Mouse (Mus musculus) gastrocnemius, adult 2 months (tissue): ENCODE results near the gene Herpud1. TPM values are rescaled to one million over a fixed set of nuclear protein-coding genes. Genes with fewer than 3 reads are reported as not detected.

Experiments
- DNase-seq: peaks from one replicate; pipeline ENCODE4 v3.0.0; 2022
- H3K27ac ChIP-seq: fragments of 200-600 bp; 2 replicates; pipeline ENCODE4 v1.8.1; 2022; ENCODE audit warnings: mild to moderate bottlenecking
- H3K4me3 ChIP-seq: fragments of 200-600 bp; 2 replicates; pipeline ENCODE4 v1.8.1; 2022; ENCODE audit warnings: mild to moderate bottlenecking, moderate library complexity
- CTCF ChIP-seq: fragments of 200-600 bp; IDR thresholded peaks from 2 replicates; pipeline ENCODE4 v1.8.1; 2022; ENCODE audit warnings: antibody characterized with exemption, mild to moderate bottlenecking, moderate library complexity
- intact Hi-C: fragments of 180-260 bp; cut with DNase I; formaldehyde crosslinking; loops from one replicate; pipeline ENCODE4 v1.15.1; 2025
- total RNA-seq, 2 experiments: library from RNA; stranded (reverse); gene quantifications; 2 replicates each; pipeline ENCODE4 v1.2.3; 2021

Herpud1 gene
- total RNA-seq, 2 experiments from 2014 or later: 111 to 117 TPM

- TF ChIP-seq CTCF: no peak
- no peak for DNase-seq
- Histone ChIP-seq H3K27ac (no peak overlapping the region), H3K4me3 (no peak overlapping the region)
- intact Hi-C loops: no loop called here
Observed at GRCm38 (mm10) chr8:94428420-94428819, 42.2 kb downstream of the Herpud1 start.

- intact Hi-C loops: no loop called here
- Histone ChIP-seq H3K4me3 (no peak overlapping the region), H3K27ac (no peak overlapping the region)
- no peak for TF ChIP-seq CTCF
- no peak for DNase-seq
Observed at GRCm38 (mm10) chr8:94429376-94429775, 43.1 kb downstream of the Herpud1 start.

DNA sequence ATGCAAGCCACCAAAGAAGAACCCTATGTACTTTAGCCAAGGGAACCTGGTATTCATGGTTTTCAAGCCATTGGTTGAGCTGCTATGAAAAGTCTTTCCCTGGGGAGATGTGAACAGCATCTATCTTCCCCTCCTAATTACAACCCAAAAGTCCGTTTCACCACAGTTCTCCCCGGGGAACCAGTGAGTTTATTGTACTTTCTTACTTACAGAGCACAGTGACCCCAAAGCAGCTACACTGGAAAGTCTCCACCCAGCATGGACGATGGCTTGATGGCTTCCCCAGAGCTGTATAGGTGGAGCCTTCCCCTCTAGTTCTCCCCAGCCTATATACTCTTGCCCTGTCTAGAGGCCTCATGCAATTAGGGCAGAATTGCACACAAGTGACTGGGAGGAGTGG lies 46.0 kb downstream of the Herpud1 start:
- DNase-seq: no peak
- no peak overlapping the region for H3K27ac ChIP-seq
- intact Hi-C loops: no loop called here
- TF ChIP-seq CTCF: no peak
- no peak overlapping the region for H3K4me3 ChIP-seq

DNA sequence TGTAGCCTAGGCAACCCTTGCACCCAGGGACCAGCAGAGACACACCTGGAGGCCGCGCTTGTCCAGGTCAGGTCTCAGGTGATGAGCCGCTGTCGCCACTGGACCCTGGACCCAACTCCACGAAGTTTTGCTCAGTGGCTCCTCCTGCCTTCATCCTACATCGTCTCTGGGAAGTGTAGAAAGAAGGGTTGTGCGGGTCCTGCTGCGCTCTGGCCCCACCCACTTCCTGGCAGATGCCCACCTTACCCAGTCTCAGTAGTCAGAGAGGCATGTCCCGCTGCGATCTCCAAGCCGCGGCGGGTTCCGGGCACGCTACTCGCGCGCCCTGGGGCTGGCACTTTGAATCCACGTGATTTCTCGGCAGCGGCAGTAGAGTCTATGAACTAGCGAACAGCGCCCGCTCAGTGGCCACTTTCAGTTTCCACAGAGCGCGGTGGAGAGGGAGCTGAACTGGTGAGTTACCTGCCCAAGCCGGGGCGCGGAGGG lies 47.8 kb downstream of the Herpud1 start, which contains the start of gene Nlrc5:
TSS of gene Nlrc5 (plus strand) at position 376 of the 486 bp plus-strand sequence.
- peak within 1 kb of the TSS; percentile 67 for H3K27ac ChIP-seq
- peak; percentile 37 for TF ChIP-seq CTCF
- intact Hi-C loops: no loop called here
- peak; percentile 82 for DNase-seq
- H3K4me3 ChIP-seq: peak within 1 kb of the TSS; percentile 78

GRCm38 (mm10) chr8:94434958-94435357 lies 48.7 kb downstream of the Herpud1 start:
- DNase-seq: no peak
- intact Hi-C loops: no loop called here
- Histone ChIP-seq H3K4me3 (peak overlapping the region; percentile 78; the same call in 1 of the 2 replicates), H3K27ac (no peak overlapping the region)
- TF ChIP-seq CTCF: no peak

DNA sequence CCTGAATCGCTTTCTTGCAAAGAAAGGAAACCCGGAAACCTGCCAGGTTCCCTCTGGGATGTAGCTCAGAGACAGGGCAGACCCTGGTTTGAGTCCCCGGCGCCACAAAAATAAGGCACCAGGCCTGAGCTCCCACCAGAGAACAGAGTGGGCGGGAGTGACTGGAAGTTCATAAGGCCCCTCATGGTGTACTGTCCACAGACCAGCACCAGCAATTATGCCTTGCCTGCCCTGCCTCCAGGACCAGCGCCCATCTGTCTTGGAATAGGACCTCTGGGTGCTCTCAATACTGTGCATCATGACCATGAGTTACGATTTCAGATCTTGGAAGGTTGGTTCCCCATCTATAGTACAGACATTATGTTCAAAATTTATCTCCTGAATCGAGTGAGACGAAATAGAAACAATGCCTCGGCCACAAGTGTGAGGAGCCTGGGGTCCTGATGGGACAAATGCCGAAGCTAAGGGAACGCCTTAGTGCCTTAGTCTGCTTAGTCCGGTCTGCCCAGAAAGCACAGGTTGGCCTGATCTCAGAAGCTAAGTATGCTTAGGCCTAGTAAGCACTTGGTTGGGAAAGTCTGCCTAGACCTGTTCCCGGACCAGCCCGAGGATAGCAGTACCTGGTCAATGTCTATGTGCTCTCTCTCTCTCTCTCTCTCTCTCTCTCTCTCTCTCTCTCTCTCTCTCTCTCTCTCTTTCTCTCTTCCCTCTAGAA lies 49.3 kb downstream of the Herpud1 start:
- no peak for DNase-seq
- Histone ChIP-seq H3K27ac (no peak overlapping the region), H3K4me3 (no peak overlapping the region)
- intact Hi-C loops: no loop called here
- TF ChIP-seq CTCF: no peak

GRCm38 (mm10) chr8:94436112-94436572 lies 49.9 kb downstream of the Herpud1 start:
- intact Hi-C loops: no loop called here

GRCm38 (mm10) chr8:94436900-94437299 lies 50.7 kb downstream of the Herpud1 start:
- TF ChIP-seq CTCF: no peak
- Histone ChIP-seq H3K27ac (no peak overlapping the region), H3K4me3 (no peak overlapping the region)
- intact Hi-C loops: no loop called here
- DNase-seq: no peak

More at GRCm38 (mm10) chr8:94436112-94436572, 49.9 kb downstream of the Herpud1 start:
- Histone ChIP-seq H3K27ac (no peak overlapping the region), H3K4me3 (no peak overlapping the region)
- no peak for DNase-seq
- no peak for TF ChIP-seq CTCF

- Histone ChIP-seq H3K4me3 (no peak overlapping the region), H3K27ac (no peak overlapping the region)
- TF ChIP-seq CTCF: no peak
- intact Hi-C loops: no loop called here
- no peak for DNase-seq
Observed at GRCm38 (mm10) chr8:94438659-94439058, 52.4 kb downstream of the Herpud1 start.

DNA sequence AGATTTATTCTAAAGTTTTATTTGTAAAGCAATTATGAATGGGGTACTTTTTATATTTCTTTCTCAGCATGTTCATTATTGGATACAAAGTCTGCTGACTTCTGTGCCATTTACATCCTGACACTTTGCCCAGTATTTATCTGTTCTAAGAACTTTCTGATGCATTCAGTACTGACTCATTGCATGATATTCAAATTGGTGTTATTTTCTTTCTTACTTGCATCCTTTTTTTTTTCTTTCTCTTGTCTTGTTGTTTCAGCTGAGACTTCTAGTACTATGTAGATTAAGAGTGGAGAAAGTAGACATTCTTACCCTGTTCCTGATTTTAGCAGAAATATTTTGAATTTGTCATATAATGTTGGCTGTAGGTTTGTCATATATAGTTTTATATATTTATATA lies 53.5 kb downstream of the Herpud1 start:
- no peak for DNase-seq
- H3K4me3 ChIP-seq: no peak overlapping the region
- TF ChIP-seq CTCF: no peak
- H3K27ac ChIP-seq: no peak overlapping the region
- intact Hi-C loops: no loop called here

DNA sequence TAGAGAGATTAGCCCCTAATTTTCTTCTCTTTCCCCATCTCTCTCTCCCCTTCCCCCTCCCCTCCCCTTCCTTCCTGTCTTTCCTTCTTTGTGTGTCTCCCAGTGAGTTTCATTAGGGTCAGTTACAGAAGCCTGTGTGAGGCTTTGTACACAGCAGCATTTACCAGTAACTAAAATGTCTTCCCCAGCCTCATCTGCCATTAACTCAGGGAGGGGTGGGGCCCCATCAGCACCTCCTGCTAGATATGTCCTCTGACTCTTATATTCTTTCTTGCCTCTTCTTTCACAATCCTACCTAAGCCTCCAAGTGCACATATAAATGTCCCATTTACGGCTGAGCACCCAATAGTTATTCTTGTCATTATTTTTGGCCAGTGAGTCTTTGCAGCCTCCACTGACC lies 54.2 kb downstream of the Herpud1 start:
- no peak overlapping the region for H3K27ac ChIP-seq
- no peak for DNase-seq
- H3K4me3 ChIP-seq: no peak overlapping the region
- intact Hi-C loops: no loop called here
- no peak for TF ChIP-seq CTCF

- Histone ChIP-seq H3K27ac (no peak overlapping the region), H3K4me3 (no peak overlapping the region)
- DNase-seq: no peak
- no peak for TF ChIP-seq CTCF
- intact Hi-C loops: no loop called here
Observed at GRCm38 (mm10) chr8:94441686-94442085, 55.4 kb downstream of the Herpud1 start.

DNA sequence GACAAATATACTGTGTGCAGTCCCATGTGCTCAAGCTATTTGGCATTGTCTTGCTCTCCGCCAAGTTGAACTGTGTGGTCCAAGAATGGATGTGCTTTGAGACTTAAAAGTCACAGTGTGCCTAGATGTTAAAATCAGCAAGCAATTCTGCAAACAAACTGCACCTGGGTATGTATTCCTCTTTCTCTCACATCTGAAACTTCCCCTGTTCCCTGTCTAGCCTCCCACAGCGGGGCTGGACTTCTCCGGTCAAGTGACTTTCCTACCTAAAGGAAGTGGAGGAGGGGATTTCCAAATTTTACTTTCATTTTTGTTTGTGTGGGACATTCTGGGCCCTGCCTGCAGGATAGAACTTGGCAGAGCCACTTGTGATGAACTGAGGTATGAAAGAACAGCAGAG lies 56.9 kb downstream of the Herpud1 start:
- no peak for TF ChIP-seq CTCF
- intact Hi-C loops: no loop called here
- Histone ChIP-seq H3K27ac (no peak overlapping the region), H3K4me3 (peak overlapping the region; percentile 21; the same call in 1 of the 2 replicates)
- DNase-seq: no peak

DNA sequence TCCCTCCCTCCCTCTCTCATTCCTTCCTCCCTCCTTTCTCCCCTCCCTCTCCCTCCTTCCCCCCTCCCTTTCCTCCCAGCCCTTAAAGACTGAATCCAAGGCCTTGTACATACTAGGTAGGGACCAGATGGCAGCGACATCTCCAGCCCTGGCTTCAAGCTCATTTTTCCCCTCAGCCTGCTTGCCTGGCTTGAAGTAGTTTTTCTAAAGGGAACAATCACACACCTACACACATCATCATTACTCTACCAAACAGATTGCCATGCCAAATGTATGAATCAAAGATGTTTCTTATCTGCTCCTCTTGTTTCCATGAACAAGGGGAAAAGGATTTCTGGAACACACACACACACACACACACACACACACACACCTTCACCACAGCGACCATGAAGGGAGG lies 58.2 kb downstream of the Herpud1 start:
- no peak overlapping the region for H3K27ac ChIP-seq
- H3K4me3 ChIP-seq: no peak overlapping the region
- DNase-seq: no peak
- no peak for TF ChIP-seq CTCF
- intact Hi-C loops: no loop called here

Other genes starting within 250 kb of the Herpud1 start
- gene Mt4, start 249.2 kb upstream of the Herpud1 start, total RNA-seq: not detected
- gene Mt3, start 233.8 kb upstream of the Herpud1 start, total RNA-seq: 1 to 10 TPM; 1.6 to 2.7 TPM
- 100 to 1,000 TPM; 103 to 148 TPM for gene Mt2, start 213.8 kb upstream of the Herpud1 start, total RNA-seq
- gene Mt1, start 207.4 kb upstream of the Herpud1 start, total RNA-seq: 100 to 1,000 TPM; 120 to 127 TPM
- gene Nup93, start 171.9 kb upstream of the Herpud1 start, total RNA-seq: 10 to 100 TPM in 1 of 2 experiments, 1 to 10 TPM in 1; 8.6 to 12.4 TPM
- not detected for gene Slc12a3, start 57.2 kb upstream of the Herpud1 start, total RNA-seq
- gene Nlrc5, start 47.9 kb downstream of the Herpud1 start, total RNA-seq: 1 to 10 TPM in 1 of 2 experiments, under 1 TPM in 1; 0.43 to 1.1 TPM
- gene Cpne2, start 146.6 kb downstream of the Herpud1 start, total RNA-seq: 1 to 10 TPM; 4.9 to 6.9 TPM
- 10 to 100 TPM in 1 of 2 experiments, 1 to 10 TPM in 1; 8.5 to 10.8 TPM for gene Rspry1, start 215.5 kb downstream of the Herpud1 start, total RNA-seq
- 10 to 100 TPM; 17.9 to 22.6 TPM for gene Fam192a, start 215.6 kb downstream of the Herpud1 start, total RNA-seq